Mouse (Mus musculus): Measurements from ENCODE around the gene Atp1b4. TPM values are rescaled to one million over a fixed set of nuclear protein-coding genes. Genes with fewer than 3 reads are reported as not detected.
"Not testable (repeated sequence)": the region's sequence is repeated elsewhere in the genome, so short reads cannot be mapped to it uniquely, and the experiment has no call there.

Gene Atp1b4
- polyA plus RNA-seq, 1 experiment, result 0.11 TPM

- no peaks in the 10 kb centered on the region for H3K4me1 ChIP-seq (ENCODE audit: control insufficient read depth, insufficient read depth, low read length)
- no peak overlapping the region for H3K27ac ChIP-seq (ENCODE audit: insufficient read depth, low read depth, low read length)
- H3K36me3 ChIP-seq (ENCODE audit: control insufficient read depth, insufficient read depth, low read length), result no peaks in the 10 kb centered on the region
- no peaks in the 10 kb centered on the region for H3K27me3 ChIP-seq (replicated peaks; ENCODE audit: control insufficient read depth, insufficient read depth, low read length)
- WGBS, result 49% methylated on average over 8 of the region's 8 CpGs
- TF ChIP-seq CTCF (conservative IDR thresholded peaks at IDR 0.05; ENCODE audit: insufficient read depth, insufficient read length, low read depth, low read length) (peak; percentile 65), POLR2A (IDR thresholded peaks at IDR 0.05; ENCODE audit: low read depth, low read length) (no peak)
- no peak overlapping the region for H3K4me3 ChIP-seq (ENCODE audit: insufficient read depth, low read depth, low read length)
- peak; percentile 67 for DNase-seq
These were observed 18.6 kb downstream of the Atp1b4 start for GRCm38 (mm10) chrX:38334329-38335279.

- 58% methylated on average over 8 of the region's 8 CpGs for WGBS
- Histone ChIP-seq H3K27me3 (replicated peaks; ENCODE audit: control insufficient read depth, insufficient read depth, low read length) (no peaks in the 10 kb centered on the region), H3K4me1 (ENCODE audit: control insufficient read depth, insufficient read depth, low read length) (no peaks in the 10 kb centered on the region), H3K36me3 (ENCODE audit: control insufficient read depth, insufficient read depth, low read length) (no peaks in the 10 kb centered on the region), H3K4me3 (ENCODE audit: insufficient read depth, low read depth, low read length) (no peak overlapping the region), H3K27ac (ENCODE audit: insufficient read depth, low read depth, low read length) (0 out of 2 replicates have a peak overlapping the region, but pooled peaks have one; percentile 31)
- TF ChIP-seq CTCF (conservative IDR thresholded peaks at IDR 0.05; ENCODE audit: insufficient read depth, insufficient read length, low read depth, low read length), result no peak
- no peak for TF ChIP-seq POLR2A (IDR thresholded peaks at IDR 0.05; ENCODE audit: low read depth, low read length)
- DNase-seq, result peak; percentile 69
These were observed 46.0 kb downstream of the Atp1b4 start for GRCm38 (mm10) chrX:38362016-38362415.

GRCm38 (mm10) chrX:38364621-38365020 is 48.6 kb downstream of the Atp1b4 start:
- not testable (repeated sequence) for H3K4me1 ChIP-seq (ENCODE audit: control insufficient read depth, insufficient read depth, low read length); H3K27me3 ChIP-seq (replicated peaks; ENCODE audit: control insufficient read depth, insufficient read depth, low read length); H3K27ac ChIP-seq (ENCODE audit: insufficient read depth, low read depth, low read length); H3K4me3 ChIP-seq (ENCODE audit: insufficient read depth, low read depth, low read length); H3K36me3 ChIP-seq (ENCODE audit: control insufficient read depth, insufficient read depth, low read length)
- peak; percentile 30 for DNase-seq
- WGBS, result 64% methylated on average over 1 of the region's 1 CpGs

GRCm38 (mm10) chrX:38373169-38373568 is 57.2 kb downstream of the Atp1b4 start:
- H3K36me3 ChIP-seq (ENCODE audit: control insufficient read depth, insufficient read depth, low read length); DNase-seq: not testable (repeated sequence)
- 75% methylated on average over 1 of the region's 1 CpGs for WGBS

More at GRCm38 (mm10) chrX:38373169-38373568, 57.2 kb downstream of the Atp1b4 start:
- not testable (repeated sequence) for H3K27me3 ChIP-seq (replicated peaks; ENCODE audit: control insufficient read depth, insufficient read depth, low read length); H3K4me1 ChIP-seq (ENCODE audit: control insufficient read depth, insufficient read depth, low read length); H3K4me3 ChIP-seq (ENCODE audit: insufficient read depth, low read depth, low read length); H3K27ac ChIP-seq (ENCODE audit: insufficient read depth, low read depth, low read length)

Other genes starting within 250 kb of the Atp1b4 start
- gene Rhox10, start 249.7 kb upstream of the Atp1b4 start, polyA plus RNA-seq (2012; rRNA removed), result not detected in 2 replicates
- gene Rhox11, start 231.0 kb upstream of the Atp1b4 start, polyA plus RNA-seq (2012; rRNA removed), result not detected in 2 replicates
- not detected in 2 replicates for gene Rhox12, start 205.3 kb upstream of the Atp1b4 start, polyA plus RNA-seq (2012; rRNA removed)
- not detected in 2 replicates for gene Rhox13, start 195.0 kb upstream of the Atp1b4 start, polyA plus RNA-seq (2012; rRNA removed)
- 4.4 and 4.6 TPM in 2 replicates for gene Zbtb33, start 126.4 kb upstream of the Atp1b4 start, polyA plus RNA-seq (2012; rRNA removed)
- gene Tmem255a, start 63.7 kb upstream of the Atp1b4 start, polyA plus RNA-seq (2012; rRNA removed), result 0.17 and 0.22 TPM in 2 replicates
- 312 and 353 TPM in 2 replicates for gene Lamp2, start 140.3 kb downstream of the Atp1b4 start, polyA plus RNA-seq (2012; rRNA removed)

Measured in kidney, adult 2 months (tissue).